Mouse (Mus musculus) megakaryocyte, adult 5-6 weeks (primary cell): ENCODE measurements around the gene Ctsh. TPM values are rescaled to one million over a fixed set of nuclear protein-coding genes. Genes with fewer than 3 reads are reported as not detected.
A peak's percentile ranks its signal among the peaks of the same experiment; 100 is the strongest.
"Not testable (repeated sequence)": the region's sequence is repeated elsewhere in the genome, so short reads cannot be mapped to it uniquely, and the experiment has no call there.

Experiments used
- ATAC-seq: 2 replicates; pipeline ENCODE4 v1.8.0; 2016; ENCODE audit warnings: mild to moderate bottlenecking, inconsistent platforms; ENCODE audit not compliant: poor library complexity, severe bottlenecking
- total RNA-seq, 2 experiments: library from RNA; stranded (forward) in 1 of 2; stranded (reverse) in 1 of 2; fragments of 153-499, 151-499 nt in 1 of 2; fragments of 221-1000, 200-1000 nt in 1 of 2; gene quantifications; 2 replicates each; pipeline versions ENCODE4 v1.2.3 to v1.2.4; 2015 to 2017

The Ctsh gene
- total RNA-seq, 2 experiments from 2014 or later: 348 to 692 TPM

- no peak for ATAC-seq
Observed at GRCm38 (mm10) chr9:90056716-90057115, 2.8 kb downstream of the Ctsh start.

- peak; percentile 74 for ATAC-seq
Observed at GRCm38 (mm10) chr9:90059828-90060573, 6.0 kb downstream of the Ctsh start.

GRCm38 (mm10) chr9:90060574-90060875 lies 6.6 kb downstream of the Ctsh start:
- ATAC-seq: no peak

- ATAC-seq: not testable (repeated sequence)
Observed at GRCm38 (mm10) chr9:90060932-90061331, 7.0 kb downstream of the Ctsh start.

GRCm38 (mm10) chr9:90067341-90067740 lies 13.4 kb downstream of the Ctsh start:
- ATAC-seq: peak; percentile 26; the same call in 1 of the 2 replicates

GRCm38 (mm10) chr9:90068786-90069185 lies 14.8 kb downstream of the Ctsh start:
- ATAC-seq: no peak

GRCm38 (mm10) chr9:90069485-90069884 lies 15.5 kb downstream of the Ctsh start:
- ATAC-seq: no peak

GRCm38 (mm10) chr9:90070174-90070573 lies 16.2 kb downstream of the Ctsh start:
- ATAC-seq: no peak

GRCm38 (mm10) chr9:90075336-90075735 lies 21.4 kb downstream of the Ctsh start:
- peak; percentile 31 for ATAC-seq

- peak; percentile 62 for ATAC-seq
Observed at GRCm38 (mm10) chr9:90076131-90076530, 22.2 kb downstream of the Ctsh start.

- peak; percentile 82 for ATAC-seq
Observed at GRCm38 (mm10) chr9:90076849-90077461, 23.0 kb downstream of the Ctsh start.

GRCm38 (mm10) chr9:90081961-90082360 lies 28.0 kb downstream of the Ctsh start:
- ATAC-seq: not testable (repeated sequence)

- ATAC-seq: no peak
Observed at GRCm38 (mm10) chr9:90082992-90083391, 29.0 kb downstream of the Ctsh start.

- no peak for ATAC-seq
Observed at GRCm38 (mm10) chr9:90084152-90084551, 30.2 kb downstream of the Ctsh start.

GRCm38 (mm10) chr9:90084766-90085468 lies 31.0 kb downstream of the Ctsh start:
- no peak for ATAC-seq

- ATAC-seq: no peak
Observed at GRCm38 (mm10) chr9:90087906-90088485, 34.0 kb downstream of the Ctsh start.

- ATAC-seq: no peak
Observed at GRCm38 (mm10) chr9:90089339-90090104, 35.6 kb downstream of the Ctsh start.

GRCm38 (mm10) chr9:90098934-90099333 lies 45.0 kb downstream of the Ctsh start:
- ATAC-seq: no peak; the same call in 1 of the 2 replicates

GRCm38 (mm10) chr9:90100760-90101159 lies 46.8 kb downstream of the Ctsh start:
- peak; percentile 73 for ATAC-seq

- peak; percentile 82 for ATAC-seq
Observed at GRCm38 (mm10) chr9:90105462-90105861, 51.5 kb downstream of the Ctsh start.

- no peak for ATAC-seq
Observed at GRCm38 (mm10) chr9:90106915-90107314, 53.0 kb downstream of the Ctsh start.
